Mouse (Mus musculus): ENCODE measurements at regions not wholly inside any gene's neighbourhood (a gene's known extent, or its start where the extent isn't known, plus 50 kb on each side); places are given as distances from the start of the nearest gene placed in this dataset.
A peak's percentile ranks its signal among the peaks of the same experiment; 100 is the strongest.

DNA sequence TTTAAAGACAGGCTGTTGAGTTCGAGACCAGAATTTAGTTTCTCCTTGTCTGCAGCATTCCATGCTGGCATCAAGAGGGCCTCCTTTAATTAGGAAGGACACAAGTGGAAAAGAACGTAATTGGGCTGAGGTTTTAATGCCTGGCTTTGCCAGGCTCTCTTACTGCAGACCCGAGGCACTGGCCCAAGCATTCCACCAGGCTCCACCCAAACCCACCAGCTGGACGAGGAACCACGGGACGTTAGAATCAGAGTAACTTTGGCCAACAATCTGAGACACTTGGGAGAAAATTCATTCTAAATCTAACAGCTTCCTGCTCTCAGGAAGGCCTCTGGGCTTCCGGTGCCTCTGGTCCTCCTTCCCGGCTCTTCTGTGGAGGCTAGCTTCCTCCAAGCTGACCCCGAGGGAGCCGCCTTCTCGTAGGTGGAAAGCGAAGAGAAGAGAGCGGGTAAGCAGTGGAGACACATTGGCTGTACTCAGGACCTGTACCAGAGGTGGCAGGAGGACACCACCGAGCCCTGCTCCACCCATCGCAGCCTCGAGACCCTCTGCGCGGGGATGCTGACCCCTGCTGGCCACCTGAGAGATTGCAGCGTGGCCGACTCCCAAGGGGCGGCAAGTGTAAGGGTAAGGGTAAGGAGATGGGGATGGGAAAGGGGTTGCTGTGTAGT is 105.5 kb downstream of the Tmem17 start:
- peak; percentile 77 for DNase-seq (ENCODE audit: low read depth, low spot score)

DNA sequence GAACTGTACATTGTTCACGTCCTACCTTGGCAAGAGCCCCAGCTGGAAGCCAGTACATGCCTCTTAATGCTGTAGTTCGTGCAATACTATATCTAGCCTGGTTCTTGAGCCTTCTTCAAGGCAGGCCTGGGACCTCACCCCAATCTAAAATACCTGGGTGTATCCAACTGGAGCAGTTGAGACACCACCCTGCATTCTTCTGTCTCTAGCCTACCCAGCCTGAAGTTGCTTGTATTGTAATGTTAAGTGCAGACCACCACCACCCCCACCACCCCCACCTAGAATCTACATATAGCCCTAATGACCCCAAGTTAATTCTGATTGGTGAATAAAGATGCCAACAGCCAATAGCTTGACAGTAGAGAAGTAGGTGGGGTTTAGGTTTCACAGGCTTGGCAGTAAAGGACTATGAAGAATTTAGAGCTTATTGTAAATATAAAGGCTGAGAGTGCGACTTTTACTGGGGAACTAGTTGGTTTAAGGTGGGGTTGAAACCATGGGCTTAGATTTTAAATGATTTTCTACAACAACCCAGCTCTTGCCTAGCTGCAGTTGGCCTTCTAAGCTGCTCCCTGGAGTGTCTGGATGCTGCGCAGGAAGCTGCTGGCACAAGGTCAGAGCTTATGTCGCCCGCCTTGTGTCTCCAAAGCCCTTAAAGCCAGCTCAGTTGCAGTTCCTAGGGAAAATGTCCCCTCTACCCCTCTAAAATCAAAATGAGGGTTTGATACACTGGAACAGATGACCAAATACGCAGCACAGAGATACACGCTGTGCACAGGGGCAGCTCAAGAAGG is 109.2 kb downstream of the Tmem17 start:
- DNase-seq (ENCODE audit: low read depth, low spot score) = no peak

DNA sequence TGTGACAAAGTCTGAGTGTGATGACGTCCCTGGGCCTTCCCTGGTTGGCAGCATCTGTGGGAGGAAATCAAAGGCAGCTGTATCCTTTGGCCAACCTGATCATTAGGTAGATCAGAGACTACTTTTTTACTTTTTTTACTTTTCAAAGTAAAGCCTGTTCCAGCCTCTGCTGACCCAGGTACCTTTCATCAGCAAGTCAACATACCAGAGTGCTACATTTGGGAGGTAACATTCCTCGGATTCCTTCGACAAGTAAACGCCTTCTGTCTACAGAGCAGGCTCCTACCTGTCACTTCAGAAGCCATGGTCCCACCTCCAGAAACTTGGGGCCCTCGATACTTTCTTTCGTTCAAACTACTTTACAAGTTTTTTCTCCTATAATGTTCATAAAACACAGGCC is 110.0 kb downstream of the Tmem17 start:
- DNase-seq (ENCODE audit: low read depth, low spot score) = no peak

DNA sequence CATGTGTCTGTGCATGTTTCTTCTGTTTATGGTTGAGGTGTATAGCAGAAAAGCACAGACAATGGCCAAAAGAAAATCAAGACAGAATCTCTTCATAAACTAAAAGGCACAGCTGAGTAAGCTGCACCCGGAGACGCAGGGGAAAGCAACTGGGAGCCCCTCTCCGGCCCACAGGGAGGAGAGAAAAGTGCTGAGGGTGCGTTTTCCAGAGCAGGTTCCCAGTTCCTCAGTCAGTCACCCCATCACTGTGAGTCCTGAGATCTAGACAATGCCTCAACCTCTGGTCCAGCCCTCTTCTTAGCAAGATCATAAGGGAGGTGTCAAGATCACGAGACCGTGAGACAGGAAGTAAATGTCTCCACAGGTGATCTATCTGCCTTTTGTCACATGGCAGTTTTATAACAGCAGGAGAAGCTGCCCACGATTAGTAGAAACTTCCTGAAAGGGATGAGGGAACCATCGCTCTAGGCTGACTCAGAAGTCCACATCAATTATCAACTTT is 110.7 kb downstream of the Tmem17 start:
- no peak for DNase-seq (ENCODE audit: low read depth, low spot score)

DNA sequence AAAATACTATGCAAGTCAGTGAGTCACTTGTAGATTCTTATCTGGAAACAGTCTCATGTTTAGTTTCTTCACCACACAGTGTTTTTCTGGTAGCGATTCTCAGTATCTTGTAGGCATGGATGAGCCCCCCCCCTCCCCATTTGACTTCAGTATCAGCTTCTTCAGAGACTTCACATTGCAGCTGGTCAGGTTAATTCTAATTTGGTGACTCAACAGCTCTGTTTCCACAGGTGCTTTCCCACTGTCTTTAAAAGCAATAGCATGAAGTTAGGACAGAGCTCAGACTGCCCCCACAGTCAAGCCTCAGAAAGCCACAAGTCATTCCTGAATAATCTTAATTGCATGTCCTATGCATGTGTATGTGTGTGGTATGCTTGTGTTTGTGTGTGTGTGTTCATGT is 114.5 kb downstream of the Tmem17 start:
- no peak for DNase-seq (ENCODE audit: low read depth, low spot score)

DNA sequence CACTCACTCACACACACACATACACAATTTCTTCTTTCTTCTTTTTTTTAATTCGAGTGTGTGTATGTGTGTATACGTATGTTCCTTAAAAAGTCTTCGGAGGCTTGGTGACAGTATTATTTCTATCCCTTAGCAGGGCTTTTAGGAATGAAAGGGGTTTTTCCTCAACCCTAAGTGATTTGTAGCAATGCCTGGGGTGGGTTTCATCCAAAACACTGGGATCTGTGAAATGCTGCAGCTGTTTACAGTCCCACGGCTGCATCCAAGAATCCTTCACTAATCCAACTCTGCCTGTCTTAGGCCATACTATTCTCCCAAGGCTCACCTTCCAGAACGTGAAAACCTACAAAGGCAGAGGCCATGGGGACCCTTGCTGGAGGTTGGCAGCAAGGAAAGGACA is 116.6 kb downstream of the Tmem17 start:
- DNase-seq (ENCODE audit: low read depth, low spot score) = no peak

DNA sequence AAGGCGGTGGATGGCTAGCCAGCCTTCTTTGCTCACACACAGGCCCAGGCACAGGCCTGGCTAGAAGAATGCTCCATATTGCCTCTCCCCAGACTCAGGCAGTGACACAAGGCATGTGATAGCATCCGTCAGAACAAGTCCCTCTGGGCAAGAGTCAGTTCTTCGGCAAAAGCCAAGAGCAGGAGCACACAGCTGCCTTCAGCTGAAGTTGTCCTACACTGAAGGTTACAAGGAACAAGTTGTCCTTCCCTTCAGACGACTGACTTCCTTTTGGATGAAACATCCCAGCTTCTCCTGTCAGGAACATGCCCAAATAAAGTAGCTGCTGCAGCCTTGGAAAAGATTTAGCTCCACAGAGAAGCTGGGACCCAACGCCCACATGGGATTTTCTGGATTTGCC is 117.1 kb downstream of the Tmem17 start:
- no peak for DNase-seq (ENCODE audit: low read depth, low spot score)

DNA sequence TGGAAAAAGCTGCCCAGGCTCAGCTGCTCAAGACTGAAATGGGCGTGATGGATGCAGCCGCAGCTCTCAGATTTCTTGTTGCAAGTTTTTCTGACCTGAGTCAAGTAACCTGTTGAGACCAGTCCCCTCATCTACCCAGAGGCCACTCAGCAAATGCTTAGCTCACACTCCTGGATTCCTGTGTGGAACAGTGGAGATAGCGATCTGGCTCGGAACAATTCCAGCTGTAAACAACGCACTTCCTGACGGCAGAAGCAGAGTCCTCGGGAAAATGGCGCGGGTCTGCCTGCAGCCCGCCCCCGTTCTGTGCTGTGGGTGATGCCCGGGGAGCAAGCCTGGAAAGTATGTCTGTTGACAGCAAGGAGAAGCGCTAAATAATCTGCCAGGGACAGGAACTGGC is 117.7 kb downstream of the Tmem17 start:
- no peak for DNase-seq (ENCODE audit: low read depth, low spot score)

DNA sequence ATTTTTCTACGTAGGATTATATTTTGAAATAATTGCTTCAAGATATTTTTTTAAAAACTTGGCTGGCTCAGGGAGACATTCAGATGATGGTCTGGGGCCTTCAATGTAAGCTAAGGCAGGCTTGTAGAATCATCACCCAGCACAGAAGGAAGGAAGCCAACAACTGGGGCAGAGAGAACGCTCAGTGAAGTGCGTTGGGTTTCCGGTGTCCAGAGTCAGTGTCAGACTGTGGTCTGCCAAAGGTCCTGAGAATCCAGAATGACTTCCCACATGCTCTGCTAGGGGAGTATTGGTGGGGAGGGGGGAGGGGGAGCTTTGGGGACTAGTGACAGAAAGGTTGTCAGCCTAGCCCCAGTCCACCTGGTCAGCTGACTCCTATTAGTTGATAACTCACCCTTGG is 118.1 kb downstream of the Tmem17 start:
- DNase-seq (ENCODE audit: low read depth, low spot score) = no peak

DNA sequence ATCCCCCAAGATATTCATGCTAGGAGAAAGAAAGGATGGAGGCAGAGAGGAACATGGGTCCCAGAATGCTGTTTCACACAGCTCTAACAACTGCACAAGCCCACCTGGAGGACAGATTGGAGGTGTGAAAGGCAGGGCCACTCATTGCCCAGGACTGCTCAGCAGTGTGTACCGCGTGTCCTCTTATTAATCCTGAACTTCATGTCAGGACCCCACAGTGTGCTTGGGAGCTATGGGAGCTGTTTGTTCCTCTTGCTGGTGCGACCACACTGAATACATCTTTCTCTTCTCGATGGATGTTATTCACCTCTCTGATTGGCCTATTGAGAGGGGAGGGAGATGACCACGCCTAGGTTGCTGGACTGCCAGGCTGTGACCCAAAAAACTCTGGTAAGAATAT is 119.1 kb downstream of the Tmem17 start:
- DNase-seq (ENCODE audit: low read depth, low spot score) = no peak

DNA sequence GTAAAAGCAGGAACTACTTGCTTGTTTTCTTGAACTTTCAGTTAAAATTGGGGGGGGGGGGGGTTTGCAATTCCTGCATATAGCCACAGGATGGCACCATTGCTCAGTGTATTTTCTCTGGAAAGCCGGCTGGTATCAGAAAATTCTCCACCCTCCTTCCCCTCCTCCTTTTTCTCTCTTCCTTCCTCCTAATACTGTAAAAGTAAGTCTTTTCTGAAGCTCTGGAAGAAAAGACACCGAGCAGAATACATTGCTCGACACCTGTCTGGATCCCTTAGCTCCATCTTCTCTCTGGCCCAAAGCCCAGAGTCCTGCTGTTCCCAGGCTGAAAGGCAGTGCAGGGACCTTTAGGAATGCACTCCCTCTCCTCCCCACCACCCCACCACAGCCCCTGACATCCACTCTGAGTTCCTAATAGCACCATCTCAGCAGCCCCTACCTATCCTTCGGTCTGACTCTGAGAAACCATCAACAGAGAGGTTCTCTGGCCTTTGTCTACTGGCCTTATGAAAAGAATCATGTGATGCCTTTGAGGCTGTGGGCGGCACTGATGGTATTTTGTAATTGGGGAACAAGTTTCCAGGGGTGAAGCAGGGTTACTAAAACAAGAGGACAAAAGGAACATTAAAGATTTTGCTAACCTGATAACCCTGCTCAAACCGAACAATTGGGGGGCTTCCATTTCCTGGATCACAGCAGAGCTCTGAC is 119.9 kb downstream of the Tmem17 start:
- DNase-seq (ENCODE audit: low read depth, low spot score) = peak; percentile 54

DNA sequence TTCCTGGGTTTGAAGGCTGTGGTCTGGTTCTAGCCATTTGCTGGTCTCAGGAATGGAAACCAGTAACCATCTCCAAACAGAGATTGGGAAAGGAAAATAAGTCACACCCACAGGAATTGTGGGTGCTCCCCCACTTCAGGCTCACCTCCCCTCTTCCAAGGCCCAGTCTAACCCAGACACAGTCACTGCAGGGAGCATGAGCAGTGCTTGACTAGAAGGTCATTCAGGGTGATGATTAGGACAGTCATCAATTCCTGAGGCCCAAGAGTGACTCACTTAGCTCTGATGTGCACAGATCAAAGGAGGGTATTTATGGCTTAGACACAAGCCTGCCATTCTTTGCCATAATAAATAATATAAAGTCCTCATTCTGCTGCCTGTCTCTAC is 120.4 kb downstream of the Tmem17 start:
- no peak for DNase-seq (ENCODE audit: low read depth, low spot score)

DNA sequence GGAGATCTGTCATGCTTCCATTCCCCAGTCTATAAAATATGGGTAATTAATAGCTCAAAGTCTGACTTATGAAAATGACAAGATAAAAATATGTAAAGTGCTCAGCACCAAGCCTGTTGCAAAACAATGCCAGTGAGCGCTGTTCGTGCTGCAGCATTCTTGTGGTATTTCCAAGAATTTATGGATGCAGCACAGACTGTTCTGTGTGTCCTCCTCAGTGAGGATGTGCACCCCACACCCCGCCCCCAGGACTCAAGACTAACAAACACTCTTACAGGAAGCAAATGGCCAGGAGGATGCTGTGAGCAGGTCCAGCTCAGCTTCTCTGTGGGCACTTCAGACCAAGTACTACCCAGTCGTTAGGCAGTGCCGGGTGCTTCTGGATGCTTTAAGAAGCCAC is 121.1 kb downstream of the Tmem17 start:
- DNase-seq (ENCODE audit: low read depth, low spot score) = no peak

DNA sequence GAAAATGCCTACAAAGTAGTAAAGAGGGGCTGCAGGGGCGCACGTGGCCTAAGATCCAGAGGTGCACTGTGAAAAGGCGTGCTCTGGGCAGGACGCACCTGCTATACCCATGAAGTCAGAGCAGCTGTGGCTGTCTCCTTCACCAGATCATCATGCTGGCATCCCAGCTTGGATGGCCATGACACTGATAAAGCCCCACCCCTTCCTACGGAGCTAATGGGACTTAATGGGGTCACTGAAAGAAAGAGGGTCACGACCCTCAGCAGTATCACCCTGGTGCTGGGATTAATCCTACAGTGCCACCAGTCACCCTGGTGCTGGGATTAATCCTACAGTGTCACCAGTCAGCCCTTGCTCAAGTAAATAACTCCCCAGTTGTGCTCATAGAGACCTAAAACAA is 122.1 kb downstream of the Tmem17 start:
- DNase-seq (ENCODE audit: low read depth, low spot score) = no peak

DNA sequence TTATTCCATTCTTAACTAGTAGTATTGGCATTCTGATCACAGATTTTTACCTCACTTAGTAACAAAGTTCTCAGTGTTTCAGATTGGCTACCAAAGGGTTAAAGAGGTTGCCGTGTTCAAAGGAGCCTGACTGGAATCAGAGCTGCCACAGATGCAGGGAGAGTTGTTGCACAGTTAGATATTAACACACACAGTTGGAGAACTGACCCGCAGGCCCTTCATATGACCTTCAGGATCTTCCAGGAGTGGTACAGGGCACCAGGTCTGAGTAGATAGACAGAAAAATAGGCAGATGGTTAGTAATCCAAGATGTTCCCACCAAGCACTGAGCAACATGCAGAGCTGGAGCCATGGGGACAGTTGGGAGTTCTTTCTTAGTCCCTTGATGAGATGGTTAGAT is 123.1 kb downstream of the Tmem17 start:
- DNase-seq (ENCODE audit: low read depth, low spot score) = no peak

DNA sequence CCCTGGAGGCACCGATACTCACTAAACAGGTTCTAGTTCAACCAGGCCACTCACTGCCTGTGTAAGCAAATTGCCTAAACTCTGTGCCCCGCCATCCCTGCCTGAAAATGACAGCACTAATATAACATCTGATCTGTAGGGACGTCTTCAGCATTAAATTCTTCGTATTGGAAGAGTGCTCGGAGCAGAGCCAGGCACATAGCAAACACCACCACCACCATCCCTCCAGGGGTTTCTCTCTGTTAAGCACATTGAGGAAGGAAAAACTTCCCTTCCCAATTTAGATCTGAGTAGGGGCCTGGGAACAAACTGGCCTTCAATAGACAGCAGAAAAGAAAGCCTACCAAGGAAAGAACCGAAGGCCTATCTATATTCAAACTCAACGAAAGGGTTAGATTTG is 124.4 kb downstream of the Tmem17 start:
- no peak for DNase-seq (ENCODE audit: low read depth, low spot score)

DNA sequence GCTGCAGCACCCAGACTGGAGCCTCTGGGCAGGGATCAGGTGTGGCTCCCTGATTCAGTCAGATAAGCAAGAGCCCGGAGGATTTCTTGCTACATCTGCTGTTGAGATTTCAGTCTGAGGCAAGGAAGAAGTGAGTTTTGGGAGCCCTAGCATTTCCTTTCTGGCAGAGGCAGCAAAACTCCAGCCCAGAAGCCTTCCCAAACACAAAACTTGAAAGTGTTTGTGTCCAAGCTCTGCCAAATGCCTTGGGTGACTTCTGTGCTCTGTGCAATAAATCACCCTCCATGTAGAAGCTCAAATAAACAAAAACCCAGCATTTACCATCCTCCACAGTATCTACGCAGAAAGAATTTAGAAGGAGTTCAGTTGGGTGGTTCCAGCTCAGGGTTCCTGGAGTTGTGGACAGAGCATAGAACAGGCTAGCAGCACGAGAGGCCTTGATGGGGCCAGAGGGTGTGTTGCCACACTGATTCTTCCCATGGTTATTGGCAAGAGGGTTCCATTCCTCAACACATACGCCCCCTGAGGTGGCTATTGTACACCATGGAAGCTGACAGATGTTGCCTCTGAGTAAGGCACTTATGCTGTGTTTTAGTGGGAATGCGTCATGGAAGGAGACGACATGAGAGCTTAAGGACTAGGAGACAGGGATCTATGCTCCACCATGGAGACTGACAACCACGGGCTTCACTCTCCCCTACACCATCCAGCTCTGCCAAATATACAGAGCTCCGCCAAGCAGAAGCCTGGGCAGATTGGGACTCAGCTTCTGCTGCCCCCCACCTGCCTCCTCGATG is 125.1 kb downstream of the Tmem17 start:
- DNase-seq (ENCODE audit: low read depth, low spot score) = no peak

DNA sequence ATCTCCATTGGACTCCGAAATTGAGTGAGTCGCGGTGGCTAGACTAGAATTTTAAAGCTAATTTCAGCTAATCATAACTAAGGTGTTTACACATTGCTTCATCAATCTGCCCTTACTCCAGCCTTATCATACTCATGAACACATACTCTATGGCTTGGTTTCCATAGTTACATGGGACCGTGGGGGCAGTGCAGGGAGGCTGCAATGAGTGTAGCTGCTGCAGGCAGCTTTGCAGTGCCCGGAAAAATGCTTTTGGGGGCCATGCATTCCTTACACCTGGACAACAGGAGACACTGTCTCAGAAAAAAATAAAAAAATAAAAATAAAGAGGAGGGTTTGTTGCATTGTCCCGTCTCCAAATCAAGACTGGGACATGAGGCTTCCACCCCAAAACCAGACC is 126.3 kb downstream of the Tmem17 start:
- no peak for DNase-seq (ENCODE audit: low read depth, low spot score)

DNA sequence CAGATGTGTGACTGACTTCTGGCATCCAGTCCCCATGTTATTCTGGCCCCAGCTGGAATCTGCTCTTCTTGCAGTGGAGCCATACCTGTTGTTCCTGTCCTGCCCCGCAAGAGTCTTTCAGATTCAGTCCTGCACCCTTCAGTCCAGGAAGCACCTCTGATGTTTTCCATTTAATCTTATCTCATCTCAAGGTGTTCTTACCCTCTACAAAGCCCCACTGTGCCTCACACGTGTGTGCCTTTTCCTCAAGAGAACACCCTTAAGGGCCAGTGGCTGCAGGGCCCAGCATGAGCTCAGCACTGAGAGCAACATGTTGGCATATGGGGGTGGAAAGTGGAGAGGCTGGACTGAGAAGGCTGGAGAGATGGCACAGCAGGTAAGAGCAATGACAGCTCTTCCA is 126.8 kb downstream of the Tmem17 start:
- no peak for DNase-seq (ENCODE audit: low read depth, low spot score)

DNA sequence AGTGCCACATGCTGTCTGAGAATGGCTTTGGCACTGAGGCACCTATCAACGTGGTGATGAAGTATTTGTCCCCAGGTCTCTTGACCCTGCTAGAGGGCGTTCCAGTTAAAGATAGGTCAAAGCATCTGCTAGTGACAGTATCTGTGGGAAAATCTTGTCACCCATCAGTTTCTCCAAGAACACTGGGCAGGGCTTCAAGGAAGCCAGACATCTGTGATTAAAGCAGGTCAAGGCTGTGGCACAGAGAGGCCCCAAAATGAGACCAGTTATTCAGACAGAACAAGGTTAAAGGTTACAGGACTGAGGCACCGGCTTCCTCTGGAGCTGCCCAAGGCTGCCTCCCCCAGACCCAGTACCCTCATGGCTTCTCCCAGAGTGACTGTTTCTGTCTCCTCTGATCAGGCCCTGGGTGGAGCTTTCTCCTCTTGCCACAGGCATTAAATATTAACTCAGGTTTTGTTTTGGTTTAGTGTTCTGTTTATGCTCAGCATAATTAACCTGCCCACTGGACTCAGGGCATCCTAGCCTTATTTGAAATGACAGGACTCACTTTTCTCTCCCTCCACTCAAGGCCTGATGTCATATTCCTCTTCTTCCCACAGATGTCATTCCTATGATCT is 128.6 kb downstream of the Tmem17 start:
- no peak for DNase-seq (ENCODE audit: low read depth, low spot score)

DNA sequence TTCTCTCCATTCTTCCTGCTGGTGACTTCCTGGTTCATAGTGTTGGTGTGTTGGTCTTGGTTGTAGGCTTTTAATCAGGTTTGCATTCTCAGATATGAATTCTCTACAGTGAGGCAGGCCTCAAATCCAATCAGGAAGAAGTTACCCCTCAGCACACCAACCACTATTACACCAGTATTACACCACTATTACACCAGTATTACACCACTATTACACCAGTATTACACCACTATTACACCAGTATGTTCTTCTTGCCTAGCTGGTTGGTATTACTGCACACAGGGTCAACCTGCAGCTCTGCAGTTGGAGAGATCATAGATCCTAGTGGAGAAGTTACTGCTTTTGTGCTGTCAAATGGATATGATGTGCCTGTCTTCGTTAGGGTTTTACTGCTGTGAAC is 129.6 kb downstream of the Tmem17 start:
- no peak for DNase-seq (ENCODE audit: low read depth, low spot score)

All from forelimb bud, embryonic 11.5 days (tissue).